Mouse (Mus musculus): ENCODE measurements around the gene Cabin1. TPM values are rescaled to one million over a fixed set of nuclear protein-coding genes. Genes with fewer than 3 reads are reported as not detected.

Gene Cabin1
- total RNA-seq, 2 experiments from 2014 or later, result 108 to 115 TPM

GRCm38 (mm10) chr10:75647362-75647761 is 116.8 kb downstream of the Cabin1 start:
- ATAC-seq (replicated peaks; ENCODE audit: low FRiP score, poor library complexity, severe bottlenecking), result no peak

DNA sequence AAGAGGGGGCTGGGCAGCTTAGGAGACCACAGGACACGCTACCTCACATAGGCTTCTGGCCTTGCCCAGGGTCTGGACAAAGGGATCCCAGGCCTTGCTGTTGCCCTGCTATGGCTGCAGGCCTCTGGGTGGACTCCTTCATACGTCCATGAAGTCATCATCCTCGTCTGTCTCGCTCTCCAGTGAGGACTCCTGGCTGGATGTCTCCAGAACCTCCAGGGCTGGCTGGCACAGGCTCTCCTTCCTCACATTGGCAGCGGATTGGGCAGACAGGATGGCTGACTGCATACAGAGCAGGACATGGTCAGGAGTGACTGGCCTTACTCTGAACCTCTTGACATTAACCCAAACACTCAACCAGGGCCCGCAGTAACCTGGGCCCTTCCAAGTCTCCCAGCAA is 117.7 kb downstream of the Cabin1 start:
- ATAC-seq (replicated peaks; ENCODE audit: low FRiP score, poor library complexity, severe bottlenecking), result no peak

GRCm38 (mm10) chr10:75645616-75646015 is 118.5 kb downstream of the Cabin1 start:
- ATAC-seq (replicated peaks; ENCODE audit: low FRiP score, poor library complexity, severe bottlenecking), result no peak

- ATAC-seq (replicated peaks; ENCODE audit: low FRiP score, poor library complexity, severe bottlenecking), result peak; percentile 77
These were observed 120.3 kb downstream of the Cabin1 start, which contains the start of gene Susd2 for GRCm38 (mm10) chr10:75643741-75644343. Susd2 (minus strand) TSS chr10:75644008.

- no peak for ATAC-seq (replicated peaks; ENCODE audit: low FRiP score, poor library complexity, severe bottlenecking)
These were observed 121.2 kb downstream of the Cabin1 start for GRCm38 (mm10) chr10:75642891-75643290.

GRCm38 (mm10) chr10:75642436-75642835 is 121.7 kb downstream of the Cabin1 start:
- no peak for ATAC-seq (replicated peaks; ENCODE audit: low FRiP score, poor library complexity, severe bottlenecking)

GRCm38 (mm10) chr10:75641721-75642222 is 122.4 kb downstream of the Cabin1 start:
- ATAC-seq (replicated peaks; ENCODE audit: low FRiP score, poor library complexity, severe bottlenecking), result no peak

- no peak for ATAC-seq (replicated peaks; ENCODE audit: low FRiP score, poor library complexity, severe bottlenecking)
These were observed 126.4 kb downstream of the Cabin1 start for GRCm38 (mm10) chr10:75637711-75638110.

- ATAC-seq (replicated peaks; ENCODE audit: low FRiP score, poor library complexity, severe bottlenecking), result no peak
These were observed 127.9 kb downstream of the Cabin1 start for GRCm38 (mm10) chr10:75636084-75636786.

GRCm38 (mm10) chr10:75635693-75636055 is 128.5 kb downstream of the Cabin1 start:
- peak; percentile 86 for ATAC-seq (replicated peaks; ENCODE audit: low FRiP score, poor library complexity, severe bottlenecking)

- ATAC-seq (replicated peaks; ENCODE audit: low FRiP score, poor library complexity, severe bottlenecking), result no peak
These were observed 129.0 kb downstream of the Cabin1 start for GRCm38 (mm10) chr10:75635019-75635692.

DNA sequence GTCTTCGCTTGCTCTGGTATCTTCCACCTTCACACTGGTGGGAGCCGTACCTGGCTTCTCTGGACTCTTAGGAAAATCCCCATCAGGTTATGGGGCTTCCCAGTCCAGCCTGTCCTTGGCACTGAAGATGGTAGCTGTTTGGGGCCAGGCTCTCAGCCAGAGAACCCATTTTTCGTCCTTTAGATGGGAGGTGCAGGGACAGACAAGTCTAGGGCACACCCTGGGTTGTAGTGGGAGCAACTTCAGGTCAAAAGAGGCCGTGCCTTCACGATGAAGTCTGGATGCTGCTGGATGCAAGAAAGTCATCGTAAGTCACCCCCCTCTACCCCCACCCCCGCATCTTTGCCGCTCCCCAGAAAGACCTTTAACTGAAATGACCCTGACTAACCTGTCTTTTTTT is 129.5 kb downstream of the Cabin1 start:
- ATAC-seq (replicated peaks; ENCODE audit: low FRiP score, poor library complexity, severe bottlenecking), result no peak

DNA sequence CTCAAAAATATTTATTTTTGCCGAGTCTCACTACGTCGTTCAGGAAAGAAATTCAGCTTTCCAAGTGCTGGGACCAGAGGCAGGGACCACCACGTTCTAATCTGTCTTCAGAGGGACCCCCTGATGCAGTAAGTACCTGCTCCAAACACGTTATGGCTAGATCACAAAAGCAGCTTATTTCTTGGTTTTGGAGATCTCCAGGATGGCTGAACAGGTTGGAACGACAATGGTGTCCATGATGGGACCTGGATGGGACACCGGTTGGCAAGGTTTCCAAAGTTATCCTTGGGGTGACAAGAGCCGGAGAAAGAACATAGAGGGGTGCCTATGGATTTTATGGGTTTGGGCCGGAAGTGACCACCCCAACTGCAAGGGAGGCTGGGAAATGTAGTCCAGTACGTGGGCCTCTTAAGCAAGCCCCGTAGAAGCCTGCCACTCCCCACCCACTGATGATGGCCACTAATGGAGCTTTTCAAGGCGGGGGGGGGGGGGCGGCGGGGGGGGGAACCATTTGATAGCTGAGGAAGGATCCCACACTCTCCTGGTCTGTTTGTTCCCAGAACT is 130.5 kb downstream of the Cabin1 start:
- ATAC-seq (replicated peaks; ENCODE audit: low FRiP score, poor library complexity, severe bottlenecking), result no peak

GRCm38 (mm10) chr10:75633048-75633447 is 131.1 kb downstream of the Cabin1 start:
- no peak for ATAC-seq (replicated peaks; ENCODE audit: low FRiP score, poor library complexity, severe bottlenecking)

- no peak for ATAC-seq (replicated peaks; ENCODE audit: low FRiP score, poor library complexity, severe bottlenecking)
These were observed 131.5 kb downstream of the Cabin1 start for GRCm38 (mm10) chr10:75632633-75633032.

DNA sequence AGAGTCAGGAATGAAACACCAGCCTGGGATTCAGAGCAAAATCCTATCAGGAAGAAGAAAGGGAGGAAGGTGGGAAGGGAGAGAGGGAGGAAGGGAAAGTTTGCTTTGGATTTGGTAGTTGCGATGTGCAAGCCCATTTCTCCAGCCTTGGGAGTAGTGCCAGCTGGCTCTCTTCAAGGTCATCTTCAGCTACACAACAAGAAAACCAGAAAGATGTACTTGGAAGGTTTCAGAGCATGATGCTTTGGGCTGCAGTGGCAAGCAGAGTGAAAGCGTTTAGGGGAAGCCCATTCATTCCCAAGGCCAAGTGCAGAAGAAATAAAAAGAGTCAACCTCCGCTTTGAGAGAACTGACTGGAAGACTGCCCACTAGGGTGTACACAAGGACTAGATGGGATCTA is 136.7 kb downstream of the Cabin1 start:
- no peak for ATAC-seq (replicated peaks; ENCODE audit: low FRiP score, poor library complexity, severe bottlenecking)

GRCm38 (mm10) chr10:75626991-75627390 is 137.2 kb downstream of the Cabin1 start:
- ATAC-seq (replicated peaks; ENCODE audit: low FRiP score, poor library complexity, severe bottlenecking), result no peak

DNA sequence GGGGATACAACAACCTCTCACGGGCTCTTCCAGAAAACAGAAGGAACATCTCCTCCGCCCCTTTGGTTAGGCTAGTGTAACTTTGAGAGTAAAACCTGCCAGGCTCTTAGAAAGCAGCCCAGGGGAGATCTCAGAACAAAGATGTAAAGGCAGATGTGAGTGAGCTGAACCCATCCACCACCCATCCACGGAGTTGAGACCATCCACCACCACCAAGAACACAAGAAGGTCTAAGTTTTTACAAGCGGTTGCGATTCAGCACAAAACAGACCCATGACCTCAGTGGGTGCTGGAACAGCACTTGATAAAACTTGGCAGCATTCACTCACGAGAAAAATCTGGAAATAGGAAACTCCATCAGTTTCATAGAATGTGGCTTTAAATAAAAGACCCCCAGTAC is 138.2 kb downstream of the Cabin1 start:
- no peak for ATAC-seq (replicated peaks; ENCODE audit: low FRiP score, poor library complexity, severe bottlenecking)

GRCm38 (mm10) chr10:75620818-75621217 is 143.3 kb downstream of the Cabin1 start:
- ATAC-seq (replicated peaks; ENCODE audit: low FRiP score, poor library complexity, severe bottlenecking), result no peak

GRCm38 (mm10) chr10:75616044-75616443 is 148.1 kb downstream of the Cabin1 start:
- ATAC-seq (replicated peaks; ENCODE audit: low FRiP score, poor library complexity, severe bottlenecking), result no peak

DNA sequence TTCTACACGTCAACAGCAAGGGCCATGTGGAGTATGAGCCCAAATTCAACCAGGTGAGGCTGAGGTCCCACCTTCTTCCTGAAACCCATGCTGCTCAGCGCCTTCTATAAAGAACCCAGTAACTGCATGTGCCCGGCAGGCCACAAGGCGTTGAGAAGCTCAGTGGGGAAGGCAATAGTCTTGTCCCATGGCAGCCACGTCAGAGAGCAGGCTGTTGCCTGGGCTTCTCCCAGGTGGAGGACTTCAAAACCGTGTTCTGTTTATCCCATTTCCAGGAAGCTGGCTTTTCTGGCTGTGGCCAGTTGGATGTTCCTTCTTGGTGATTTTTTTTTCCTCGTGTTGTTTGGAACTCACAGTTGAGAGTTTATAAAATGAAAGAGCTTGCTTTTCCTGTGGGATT is 153.7 kb downstream of the Cabin1 start:
- no peak for ATAC-seq (replicated peaks; ENCODE audit: low FRiP score, poor library complexity, severe bottlenecking)

Measured in erythroid progenitor cell, adult 5-6 weeks (primary cell).